In the genomic region with DNA sequence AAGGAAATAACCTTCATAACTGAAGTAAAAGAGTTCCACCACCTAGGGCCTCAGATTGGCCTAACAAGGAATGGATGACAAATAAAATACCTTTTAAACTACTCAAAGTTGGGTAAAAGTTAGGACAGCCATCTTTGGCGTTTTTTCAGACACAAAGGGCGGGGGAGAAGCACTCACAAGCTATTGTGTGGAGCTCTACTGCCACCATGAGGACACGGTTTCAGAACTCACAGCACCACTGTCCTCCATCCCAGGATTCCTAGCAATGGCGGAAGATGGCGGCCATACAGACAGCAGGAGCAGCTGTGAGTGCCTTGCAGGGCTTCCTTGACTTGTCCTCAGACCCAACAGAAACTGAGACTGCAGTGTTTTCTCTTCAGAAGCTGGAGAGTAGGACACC, we compare ENCODE assay signal across 8 mouse cellular contexts.
DNase-seq lines count a peak whose midpoint lies in the region; ATAC-seq and TF ChIP-seq lines count a peak whose summit lies in the region.

No protein-coding gene starts in this region.

- no peaks in the 10 kb centered on the region for H3K36me3 ChIP-seq in forebrain, postnatal 0 days (ENCODE audit: insufficient read depth)
- H3K36me3 ChIP-seq in kidney, postnatal 0 days (ENCODE audit: insufficient read depth, low read length): no peaks in the 10 kb centered on the region
- H3K36me3 ChIP-seq in midbrain, embryonic 12.5 days: peaks cover 12% of the 10 kb centered on the region; the same call in 1 of the 2 replicates

- no peaks in the 10 kb centered on the region for H3K4me1 ChIP-seq in forebrain, postnatal 0 days (ENCODE audit: insufficient read depth)
- no peaks in the 10 kb centered on the region for H3K4me1 ChIP-seq in kidney, postnatal 0 days (replicated peaks; ENCODE audit: insufficient read depth, low read length)
- no peaks in the 10 kb centered on the region for H3K4me1 ChIP-seq in midbrain, embryonic 12.5 days

- H3K9me3 ChIP-seq in forebrain, postnatal 0 days (ENCODE audit: low read length): no peaks in the 10 kb centered on the region
- no peaks in the 10 kb centered on the region for H3K9me3 ChIP-seq in kidney, postnatal 0 days (replicated peaks; ENCODE audit: low read length)
- H3K9me3 ChIP-seq in midbrain, embryonic 12.5 days: no peaks in the 10 kb centered on the region

- no peaks in the 10 kb centered on the region for H3K27me3 ChIP-seq in forebrain, postnatal 0 days (ENCODE audit: insufficient read depth, low read length)
- H3K27me3 ChIP-seq in kidney, postnatal 0 days (ENCODE audit: insufficient read depth, low read length): no peaks in the 10 kb centered on the region
- H3K27me3 ChIP-seq in midbrain, embryonic 12.5 days: no peaks in the 10 kb centered on the region

- TF ChIP-seq CTCF in left cerebral cortex, adult 2 months (IDR thresholded peaks at IDR 0.05): peak; percentile 64
- TF ChIP-seq CTCF in forebrain, postnatal 0 days (IDR thresholded peaks at IDR 0.05; ENCODE audit: low read depth): peak; percentile 60
- peak; percentile 71 for TF ChIP-seq CTCF in kidney, postnatal 0 days (IDR thresholded peaks at IDR 0.05; ENCODE audit: low read depth)

- peak; percentile 31 for DNase-seq in CD4-positive, CD25-positive, alpha-beta regulatory T cell, adult 2 months (ENCODE audit: low read depth, low spot score)
- DNase-seq in left cerebral cortex, adult 2 months (ENCODE audit: extremely low spot score in 1 of 2, low spot score in 2 of 2): peak in 1 of 2 experiments; percentile 83
- DNase-seq in left cerebral cortex, adult 11 months (ENCODE audit: low spot score): no peak
- peak; percentile 84 for DNase-seq in forebrain, postnatal 0 days
- DNase-seq in kidney, postnatal 0 days (ENCODE audit: low spot score): peak; percentile 51

- WGBS in forebrain, postnatal 0 days: 59% methylated on average over 5 of the region's 5 CpGs
- 55% methylated on average over 5 of the region's 5 CpGs for WGBS in kidney, postnatal 0 days
- 63% methylated on average over 5 of the region's 5 CpGs for WGBS in midbrain, embryonic 12.5 days

- H3K9ac ChIP-seq in forebrain, postnatal 0 days: no peak overlapping the region
- no peak overlapping the region for H3K9ac ChIP-seq in kidney, postnatal 0 days (ENCODE audit: low read depth, low read length)
- H3K9ac ChIP-seq in midbrain, embryonic 12.5 days (replicated peaks): no peak overlapping the region

- 0 out of 2 replicates have a peak overlapping the region, but pooled peaks have one; percentile 3 for H3K4me2 ChIP-seq in forebrain, postnatal 0 days (ENCODE audit: low read depth)
- H3K4me2 ChIP-seq in kidney, postnatal 0 days (ENCODE audit: low read length): no peak overlapping the region
- no peak overlapping the region for H3K4me2 ChIP-seq in midbrain, embryonic 12.5 days (replicated peaks)

- H3K27ac ChIP-seq in left cerebral cortex, adult 2 months: peak overlapping the region; percentile 79
- no peak overlapping the region for H3K27ac ChIP-seq in forebrain, postnatal 0 days (ENCODE audit: low read depth, low read length)
- no peak overlapping the region for H3K27ac ChIP-seq in kidney, postnatal 0 days
- H3K27ac ChIP-seq in midbrain, embryonic 12.5 days (replicated peaks): no peak overlapping the region

- peak overlapping the region; percentile 34 for H3K4me3 ChIP-seq in left cerebral cortex, adult 2 months
- H3K4me3 ChIP-seq in forebrain, postnatal 0 days (ENCODE audit: low read depth, low read length): no peak overlapping the region
- no peak overlapping the region for H3K4me3 ChIP-seq in kidney, postnatal 0 days (replicated peaks; ENCODE audit: low read depth, low read length)
- no peak overlapping the region for H3K4me3 ChIP-seq in midbrain, embryonic 12.5 days

- intact Hi-C loops in left cerebral cortex, adult 2 months (cut with DNase I): no loop called here

- no peak for ATAC-seq in CD4-positive, CD25-positive, alpha-beta regulatory T cell, adult 4 months
- peak; percentile 65; the same call in 1 of the 2 replicates for ATAC-seq in forebrain, postnatal 0 days
- ATAC-seq in kidney, postnatal 0 days (replicated peaks; ENCODE audit: low FRiP score, low read depth): no peak
- 0 out of 2 replicates have a peak, but pooled peaks have one; percentile 23 for ATAC-seq in midbrain, embryonic 12.5 days (ENCODE audit: low FRiP score, low read depth)
- no peak for ATAC-seq in monocyte, adult 5-6 weeks (replicated peaks; ENCODE audit: insufficient number of reproducible peaks, low FRiP score, low TSS enrichment, poor library complexity, severe bottlenecking)

Comparison
In these comparisons a context has a peak if more than half of its experiments do, and no peak if none do; other contexts are left out.
1. ATAC-seq: peak in forebrain, postnatal 0 days (single experiment) and midbrain, embryonic 12.5 days (single experiment); none in CD4-positive, CD25-positive, alpha-beta regulatory T cell, adult 4 months (single experiment), kidney, postnatal 0 days (single experiment) and monocyte, adult 5-6 weeks (single experiment).
2. Peak in every context shown above with its lines, with median percentiles within 50 percentile points of each other: CTCF ChIP-seq.